Mouse (Mus musculus) C2C12 (cell line): ENCODE measurements around the gene Nol3.

Source experiments
- CTCF ChIP-seq: IDR thresholded peaks from one replicate; pipeline ENCODE4 v1.5.1; 2011; ENCODE audit not compliant: control insufficient read depth, insufficient read depth, insufficient read length
- MAX ChIP-seq: IDR thresholded peaks from one replicate; pipeline ENCODE4 v1.6.1; 2011; ENCODE audit warnings: mild to moderate bottlenecking, control low read depth
- MYOD1 ChIP-seq: IDR thresholded peaks from one replicate; pipeline ENCODE4 v1.6.1; 2011; ENCODE audit warnings: low read depth; ENCODE audit not compliant: control insufficient read depth, insufficient read length
- USF1 ChIP-seq: IDR thresholded peaks from one replicate; pipeline ENCODE4 v1.6.1; 2011; ENCODE audit warnings: low read depth, mild to moderate bottlenecking, control low read depth, moderate library complexity

- no peak for TF ChIP-seq CTCF
- no peak for TF ChIP-seq MAX
- peak; percentile 88 for TF ChIP-seq MYOD1
- TF ChIP-seq USF1, result no peak
These were observed 566 bp downstream of the Nol3 start for GRCm38 (mm10) chr8:105276292-105277120.
